Mouse (Mus musculus) lung, embryonic 14.5 days (tissue): Measurements from ENCODE around the gene Tspan18. TPM values are rescaled to one million over a fixed set of nuclear protein-coding genes. Genes with fewer than 3 reads are reported as not detected.

ENCODE experiments used
- ATAC-seq: fragments of 200-750 bp; cut with Nextera tagmentation; 2 replicates; pipeline ENCODE4 v1.8.0; 2017; ENCODE audit warnings: mild to moderate bottlenecking, moderate TSS enrichment, moderate library complexity; ENCODE audit not compliant: insufficient read depth
- DNase-seq: peaks from one replicate; pipeline ENCODE4 v3.0.0-alpha.2; 2015
- H3K27ac ChIP-seq: fragments of 300-500 bp; sonication (generic); 2 replicates; pipeline ENCODE4 v1.5.1; 2014; ENCODE audit warnings: low read depth, mild to moderate bottlenecking, moderate library complexity
- H3K27me3 ChIP-seq: fragments of 300-500 bp; sonication (generic); 2 replicates; pipeline ENCODE4 v1.6.1; 2014; ENCODE audit warnings: low read length, control low read depth; ENCODE audit not compliant: insufficient read depth
- H3K36me3 ChIP-seq: fragments of 300-500 bp; sonication (generic); 2 replicates; pipeline ENCODE4 v1.6.1; 2014; ENCODE audit warnings: control low read depth; ENCODE audit not compliant: insufficient read depth
- H3K4me1 ChIP-seq: fragments of 300-500 bp; sonication (generic); 2 replicates; pipeline ENCODE4 v1.6.1; 2014; ENCODE audit warnings: antibody characterized with exemption, control low read depth; ENCODE audit not compliant: insufficient read depth
- H3K4me2 ChIP-seq: fragments of 300-500 bp; sonication (generic); 2 replicates; pipeline ENCODE4 v1.6.1; 2014; ENCODE audit warnings: mild to moderate bottlenecking
- H3K4me3 ChIP-seq: fragments of 300-500 bp; sonication (generic); 2 replicates; pipeline ENCODE4 v1.5.1; 2014; ENCODE audit warnings: low read depth, low read length
- H3K9ac ChIP-seq: fragments of 300-500 bp; sonication (generic); 2 replicates; pipeline ENCODE4 v1.6.1; 2014
- H3K9me3 ChIP-seq: fragments of 300-500 bp; sonication (generic); 2 replicates; pipeline ENCODE4 v1.6.1; 2016; ENCODE audit warnings: low read depth, low read length, control low read depth
- CTCF ChIP-seq: IDR thresholded peaks from 2 replicates; pipeline ENCODE4 v1.5.1; 2016; ENCODE audit warnings: antibody characterized with exemption, low read depth
- WGBS: fragments of 180-500 bp; shearing (Covaris S2); extraction: QIAGEN DNeasy Blood & Tissue Kit; methylation state at CpG from one replicate; pipeline ENCODE4 v1.1.7; 2014; 5-methylcytosine and 5-hydroxymethylcytosine counted together
- polyA plus RNA-seq: library from polyadenylated mRNA; unstranded; fragments of >200 nt; fragmentation: Nextera tagmentation; extraction: Ambion mirVana; gene quantifications from 2 replicates; pipeline ENCODE4 v1.2.1, GENCODE M21; 2014

The Tspan18 gene
- polyA plus RNA-seq, 1 experiment from 2014 or later = 36.8 TPM

GRCm38 (mm10) chr2:93354621-93355020 is 20.3 kb upstream of the Tspan18 start:
- WGBS = 52% methylated on average over 1 of the region's 1 CpGs
- Histone ChIP-seq H3K36me3 (no peaks in the 10 kb centered on the region), H3K4me1 (no peaks in the 10 kb centered on the region), H3K27ac (peak overlapping the region; percentile 37), H3K4me2 (no peak overlapping the region), H3K9ac (no peak overlapping the region), H3K4me3 (no peak overlapping the region), H3K9me3 (no peaks in the 10 kb centered on the region), H3K27me3 (no peaks in the 10 kb centered on the region)
- DNase-seq (peak; percentile 34), ATAC-seq (no peak)
- TF ChIP-seq CTCF = no peak

GRCm38 (mm10) chr2:93353725-93354124 is 19.4 kb upstream of the Tspan18 start:
- peak overlapping the region; percentile 36; the same call in 1 of the 2 replicates for H3K27ac ChIP-seq
- H3K4me3 ChIP-seq = no peak overlapping the region
- H3K9ac ChIP-seq = no peak overlapping the region
- WGBS = 30% methylated on average over 4 of the region's 4 CpGs
- no peaks in the 10 kb centered on the region for H3K36me3 ChIP-seq
- ATAC-seq (peak; percentile 76), DNase-seq (peak; percentile 55)
- no peaks in the 10 kb centered on the region for H3K27me3 ChIP-seq
- no peak for TF ChIP-seq CTCF
- no peaks in the 10 kb centered on the region for H3K4me1 ChIP-seq
- no peaks in the 10 kb centered on the region for H3K9me3 ChIP-seq
- no peak overlapping the region for H3K4me2 ChIP-seq

GRCm38 (mm10) chr2:93352915-93353685 is 18.8 kb upstream of the Tspan18 start:
- Histone ChIP-seq H3K9me3 (no peaks in the 10 kb centered on the region), H3K9ac (no peak overlapping the region), H3K27me3 (no peaks in the 10 kb centered on the region), H3K4me1 (no peaks in the 10 kb centered on the region), H3K36me3 (no peaks in the 10 kb centered on the region), H3K27ac (peak overlapping the region; percentile 36; the same call in 1 of the 2 replicates), H3K4me2 (no peak overlapping the region), H3K4me3 (no peak overlapping the region)
- ATAC-seq (no peak), DNase-seq (no peak)
- TF ChIP-seq CTCF = no peak
- WGBS = 75% methylated on average over 8 of the region's 8 CpGs

DNA sequence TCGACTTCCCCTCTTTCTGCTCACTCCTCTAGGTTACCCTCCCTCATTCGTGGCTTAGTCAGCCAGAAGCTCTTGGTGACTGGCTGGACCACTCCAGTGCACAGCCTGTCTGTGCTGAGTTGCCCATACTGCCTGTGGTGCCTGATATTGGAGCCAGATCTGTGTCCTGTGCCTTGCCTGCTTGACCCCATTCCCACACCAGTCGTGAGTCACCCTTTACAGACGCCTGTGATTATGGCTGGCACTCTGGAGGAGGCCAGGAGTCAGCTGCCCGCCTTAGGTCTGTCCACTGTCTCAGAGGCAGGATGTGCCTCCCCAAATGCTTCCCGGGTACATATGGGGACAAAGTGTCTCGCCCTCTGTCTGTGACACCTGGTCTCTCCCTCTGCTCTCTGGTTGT is 17.0 kb upstream of the Tspan18 start:
- Histone ChIP-seq H3K9me3 (no peaks in the 10 kb centered on the region), H3K27ac (0 out of 2 replicates have a peak overlapping the region, but pooled peaks have one; percentile 15), H3K36me3 (no peaks in the 10 kb centered on the region), H3K27me3 (no peaks in the 10 kb centered on the region), H3K4me2 (no peak overlapping the region), H3K9ac (no peak overlapping the region), H3K4me3 (no peak overlapping the region), H3K4me1 (no peaks in the 10 kb centered on the region)
- DNase-seq (no peak), ATAC-seq (no peak)
- 57% methylated on average over 7 of the region's 7 CpGs for WGBS
- TF ChIP-seq CTCF = no peak

DNA sequence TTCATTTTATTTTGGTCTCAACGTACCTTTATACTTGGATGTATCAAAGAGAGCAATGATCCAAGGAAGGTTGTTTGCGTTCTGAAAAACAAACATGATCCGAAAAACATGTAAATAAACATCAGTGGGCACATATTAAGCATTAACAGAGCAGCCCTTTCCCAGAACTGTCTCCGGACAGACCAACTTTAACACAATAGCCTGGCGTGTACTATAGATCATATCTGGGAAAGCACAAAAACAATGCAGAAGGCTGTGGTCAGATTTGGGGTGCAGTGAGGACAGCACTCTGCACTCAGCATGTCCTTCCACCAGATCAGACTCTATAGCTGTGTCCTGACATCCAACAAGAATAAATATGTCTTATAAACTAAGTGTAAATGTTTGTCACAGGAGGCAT is 12.7 kb upstream of the Tspan18 start:
- Histone ChIP-seq H3K9ac (no peak overlapping the region), H3K36me3 (no peaks in the 10 kb centered on the region), H3K4me2 (no peak overlapping the region), H3K27ac (no peak overlapping the region), H3K27me3 (no peaks in the 10 kb centered on the region), H3K9me3 (no peaks in the 10 kb centered on the region), H3K4me3 (no peak overlapping the region), H3K4me1 (no peaks in the 10 kb centered on the region)
- 66% methylated on average over 5 of the region's 5 CpGs for WGBS
- DNase-seq (no peak), ATAC-seq (no peak)
- no peak for TF ChIP-seq CTCF

- H3K4me3 ChIP-seq = no peak overlapping the region
- no peaks in the 10 kb centered on the region for H3K4me1 ChIP-seq
- H3K9me3 ChIP-seq = no peaks in the 10 kb centered on the region
- ATAC-seq (no peak), DNase-seq (peak; percentile 43)
- no peaks in the 10 kb centered on the region for H3K36me3 ChIP-seq
- no peaks in the 10 kb centered on the region for H3K27me3 ChIP-seq
- no peak overlapping the region for H3K9ac ChIP-seq
- H3K27ac ChIP-seq = no peak overlapping the region
- TF ChIP-seq CTCF = no peak
- 20% methylated on average over 6 of the region's 6 CpGs for WGBS
- H3K4me2 ChIP-seq = no peak overlapping the region
Measured at GRCm38 (mm10) chr2:93346609-93347008, 12.3 kb upstream of the Tspan18 start.

DNA sequence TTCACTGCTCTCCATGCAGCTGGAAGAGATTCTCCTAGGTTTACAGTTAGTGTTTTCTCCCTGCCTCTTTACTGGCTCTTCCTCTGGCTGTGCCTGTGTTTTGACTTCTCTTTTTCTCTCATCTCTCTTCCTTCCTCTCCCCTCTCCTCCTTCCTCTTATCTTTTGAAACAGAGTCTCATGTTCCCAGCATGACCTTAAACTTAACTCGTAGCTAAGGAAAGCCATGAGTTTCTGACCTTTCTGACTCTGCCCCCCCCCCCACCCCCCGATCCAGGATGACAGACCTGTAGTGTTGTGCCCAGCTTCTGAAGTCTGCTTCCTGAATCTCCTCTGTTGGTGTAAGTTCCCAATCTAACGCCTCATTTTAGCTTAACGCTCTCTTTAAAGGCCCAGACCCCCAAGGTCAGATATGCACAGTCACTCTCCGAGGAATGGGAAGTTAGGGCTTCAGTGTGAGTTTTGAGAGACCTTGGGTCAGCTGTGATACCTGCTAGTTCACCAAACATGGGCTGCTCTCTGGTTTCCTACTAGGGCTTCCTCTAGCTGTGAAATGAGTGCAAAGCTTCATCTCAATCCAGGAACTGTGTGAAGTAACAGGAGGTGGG is 11.5 kb upstream of the Tspan18 start:
- TF ChIP-seq CTCF = no peak
- no peak overlapping the region for H3K4me2 ChIP-seq
- no peak overlapping the region for H3K27ac ChIP-seq
- no peaks in the 10 kb centered on the region for H3K36me3 ChIP-seq
- no peak overlapping the region for H3K4me3 ChIP-seq
- no peaks in the 10 kb centered on the region for H3K27me3 ChIP-seq
- no peaks in the 10 kb centered on the region for H3K4me1 ChIP-seq
- no peak overlapping the region for H3K9ac ChIP-seq
- 32% methylated on average over 5 of the region's 5 CpGs for WGBS
- ATAC-seq (no peak), DNase-seq (no peak)
- no peaks in the 10 kb centered on the region for H3K9me3 ChIP-seq
